Mouse (Mus musculus) heart, postnatal 10 days (tissue): ENCODE results near the gene Spryd3. TPM values are rescaled to one million over a fixed set of nuclear protein-coding genes. Genes with fewer than 3 reads are reported as not detected.

Experiments used
- DNase-seq, 2 experiments: peaks; one replicate each; pipeline ENCODE4 v3.0.0; 2021
- intact Hi-C: fragments of 180-260 bp; cut with DNase I; formaldehyde crosslinking; loops from one replicate; pipeline ENCODE4 v1.15.1; 2025
- total RNA-seq, 2 experiments: library from RNA; stranded (reverse); gene quantifications; 2 replicates each; pipeline ENCODE4 v1.2.3; 2021

Gene Spryd3
- total RNA-seq, 2 experiments from 2014 or later = 19.1 to 22.2 TPM

GRCm38 (mm10) chr15:102116753-102117415, 19.1 kb downstream of the Spryd3 start:
- DNase-seq = peak; percentile 11 to 39

DNA sequence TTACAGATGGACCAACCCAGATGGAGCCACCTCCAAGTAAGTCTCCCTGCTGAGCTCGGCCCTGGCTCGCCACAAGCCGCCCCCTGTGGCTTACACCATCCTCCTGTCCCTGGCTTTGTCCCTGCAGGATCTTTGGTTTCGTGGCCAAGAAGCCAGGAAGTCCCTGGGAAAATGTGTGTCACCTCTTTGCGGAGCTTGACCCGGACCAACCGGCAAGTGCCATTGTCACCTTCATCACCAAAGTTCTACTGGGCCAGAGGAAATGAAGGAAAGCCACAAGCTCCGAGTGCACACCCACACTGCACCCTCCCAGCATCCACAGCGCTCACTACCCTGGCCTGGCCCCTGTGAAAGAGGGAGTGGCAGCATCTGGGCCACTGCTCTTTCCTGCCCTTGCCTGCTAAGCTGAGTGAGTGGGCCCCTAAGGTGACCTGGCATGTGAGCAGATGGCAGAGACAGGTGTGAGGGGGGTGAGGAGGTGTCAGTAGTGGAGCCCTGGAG, 20.3 kb downstream of the Spryd3 start:
- peak in 1 of 2 experiments; percentile 21 for DNase-seq
- intact Hi-C loops = loop anchor here (5.0 kb wide), 1 partner anchor 107 kb away; no protein-coding TSS in a partner anchor

More at GRCm38 (mm10) chr15:102116753-102117415, 19.1 kb downstream of the Spryd3 start:
- intact Hi-C loops = loop anchor here (1.0 to 5.0 kb wide), 2 partner anchors 30 to 105 kb away; no protein-coding TSS in a partner anchor

- intact Hi-C loops = loop anchor here (5.0 kb wide), 1 partner anchor 108 kb away; no protein-coding TSS in a partner anchor
- DNase-seq = no peak
Measured at GRCm38 (mm10) chr15:102114651-102115260, 21.3 kb downstream of the Spryd3 start.

DNA sequence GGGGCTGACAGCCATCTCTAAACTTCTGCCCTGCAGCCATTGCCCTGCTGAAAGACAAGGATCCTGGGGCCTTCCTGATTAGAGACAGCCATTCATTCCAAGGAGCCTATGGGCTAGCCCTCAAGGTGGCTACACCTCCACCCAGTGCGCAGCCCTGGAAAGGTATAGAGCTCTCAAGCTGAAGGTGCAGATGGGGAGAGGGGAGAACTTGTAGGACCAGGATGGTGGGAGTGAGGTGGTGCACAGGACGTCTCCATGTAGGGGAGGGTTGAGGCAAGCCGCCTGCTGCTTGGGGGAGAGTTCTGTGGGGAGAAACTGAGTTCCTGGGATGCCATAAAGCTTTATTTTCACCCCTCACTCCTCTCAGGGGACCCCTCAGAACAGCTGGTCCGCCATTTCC, 22.4 kb downstream of the Spryd3 start:
- intact Hi-C loops = no loop called here
- DNase-seq = no peak

GRCm38 (mm10) chr15:102112827-102113226, 23.2 kb downstream of the Spryd3 start:
- intact Hi-C loops = no loop called here
- no peak for DNase-seq

DNA sequence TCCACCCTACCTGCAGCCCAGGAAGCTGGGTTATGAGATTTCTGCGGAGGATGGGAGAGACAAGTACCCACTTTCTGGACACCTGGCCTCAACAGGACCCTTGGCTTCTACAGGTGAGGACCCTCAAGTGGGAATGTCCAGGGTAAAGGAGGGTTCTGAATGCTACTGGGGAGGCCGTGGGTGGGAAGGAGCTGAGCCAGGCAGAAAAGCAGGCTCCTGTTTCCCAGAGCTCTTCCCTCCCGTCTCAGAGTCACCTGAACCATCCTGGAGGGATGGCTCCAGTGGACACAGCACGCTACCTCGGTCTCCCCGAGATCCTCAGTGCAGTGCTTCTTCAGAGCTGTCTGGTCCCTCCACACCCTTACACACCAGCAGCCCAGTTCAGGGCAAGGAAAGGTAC, 23.9 kb downstream of the Spryd3 start:
- peak in 1 of 2 experiments; percentile 7 for DNase-seq
- intact Hi-C loops = no loop called here

DNA sequence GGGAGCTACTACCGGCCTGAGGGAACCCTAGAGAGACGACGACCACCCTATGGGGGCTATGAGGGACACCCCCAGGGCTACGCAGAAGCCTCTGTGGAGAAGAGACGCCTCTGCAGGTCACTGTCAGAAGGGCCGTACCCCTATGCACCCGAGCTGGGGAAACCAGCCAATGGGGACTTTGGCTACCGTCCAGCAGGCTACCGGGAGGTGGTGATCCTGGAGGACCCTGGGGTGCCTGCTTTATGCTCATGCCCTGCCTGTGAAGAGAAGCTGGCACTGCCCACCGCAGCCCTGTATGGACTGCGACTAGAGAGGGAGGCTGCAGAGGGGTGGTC, 24.6 kb downstream of the Spryd3 start:
- peak; percentile 17 to 26 for DNase-seq
- intact Hi-C loops = no loop called here

DNA sequence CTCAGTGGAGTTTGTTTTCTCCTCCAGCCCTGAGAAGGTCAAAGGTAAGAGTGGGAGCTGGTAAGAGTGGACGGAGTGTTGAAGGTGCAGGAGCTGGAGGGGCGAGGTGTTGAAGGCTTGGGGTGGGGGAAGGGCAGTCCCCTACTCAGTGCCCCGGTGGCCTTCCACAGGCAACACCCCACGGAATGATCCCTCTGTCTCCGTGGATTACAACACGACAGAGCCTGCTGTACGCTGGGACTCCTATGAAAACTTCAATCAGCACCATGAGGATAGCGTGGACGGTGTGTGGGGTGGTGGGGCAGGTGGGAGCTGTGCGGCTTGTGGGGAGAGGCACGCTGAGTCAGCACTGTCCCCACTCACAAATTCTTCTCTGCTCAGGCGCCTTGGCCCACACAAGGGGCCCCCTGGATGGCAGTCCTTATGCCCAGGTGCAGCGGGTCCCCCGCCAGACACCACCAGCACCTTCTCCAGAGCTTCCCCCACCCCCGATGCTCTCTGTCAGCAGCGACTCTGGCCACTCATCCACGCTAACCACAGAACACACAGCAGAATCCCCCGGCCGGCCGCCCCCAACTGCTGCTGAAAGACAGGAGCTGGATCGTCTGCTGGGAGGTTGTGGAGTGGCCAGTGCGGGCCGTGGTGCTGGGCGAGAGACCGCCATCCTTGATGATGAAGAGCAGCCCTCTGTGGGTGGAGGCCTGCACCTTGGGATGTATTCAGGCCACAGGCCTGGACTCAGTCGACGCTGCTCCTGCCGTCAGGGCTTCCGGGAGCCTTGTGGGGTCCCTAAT, 25.1 kb downstream of the Spryd3 start:
- intact Hi-C loops = no loop called here
- peak; percentile 10 to 17 for DNase-seq

DNA sequence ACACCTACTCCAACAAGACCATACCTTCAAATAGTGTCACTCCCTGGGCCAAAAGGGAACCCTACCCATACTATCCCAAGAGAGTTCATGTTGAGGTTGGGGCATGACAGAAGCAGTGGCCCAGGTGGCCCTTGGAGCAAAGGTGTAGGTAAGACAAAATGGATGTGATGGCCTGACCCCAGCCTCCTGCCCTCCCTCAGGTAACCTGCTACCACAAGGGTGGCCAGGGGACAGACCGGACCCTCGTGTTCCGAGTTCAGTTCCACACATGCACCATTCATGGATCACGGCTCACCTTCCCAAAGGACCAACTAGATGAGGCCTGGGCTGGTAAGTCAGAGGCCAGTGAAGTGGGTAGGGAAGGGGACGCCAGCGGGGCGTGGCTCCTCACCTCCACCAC, 25.8 kb downstream of the Spryd3 start:
- intact Hi-C loops = no loop called here
- DNase-seq = no peak

DNA sequence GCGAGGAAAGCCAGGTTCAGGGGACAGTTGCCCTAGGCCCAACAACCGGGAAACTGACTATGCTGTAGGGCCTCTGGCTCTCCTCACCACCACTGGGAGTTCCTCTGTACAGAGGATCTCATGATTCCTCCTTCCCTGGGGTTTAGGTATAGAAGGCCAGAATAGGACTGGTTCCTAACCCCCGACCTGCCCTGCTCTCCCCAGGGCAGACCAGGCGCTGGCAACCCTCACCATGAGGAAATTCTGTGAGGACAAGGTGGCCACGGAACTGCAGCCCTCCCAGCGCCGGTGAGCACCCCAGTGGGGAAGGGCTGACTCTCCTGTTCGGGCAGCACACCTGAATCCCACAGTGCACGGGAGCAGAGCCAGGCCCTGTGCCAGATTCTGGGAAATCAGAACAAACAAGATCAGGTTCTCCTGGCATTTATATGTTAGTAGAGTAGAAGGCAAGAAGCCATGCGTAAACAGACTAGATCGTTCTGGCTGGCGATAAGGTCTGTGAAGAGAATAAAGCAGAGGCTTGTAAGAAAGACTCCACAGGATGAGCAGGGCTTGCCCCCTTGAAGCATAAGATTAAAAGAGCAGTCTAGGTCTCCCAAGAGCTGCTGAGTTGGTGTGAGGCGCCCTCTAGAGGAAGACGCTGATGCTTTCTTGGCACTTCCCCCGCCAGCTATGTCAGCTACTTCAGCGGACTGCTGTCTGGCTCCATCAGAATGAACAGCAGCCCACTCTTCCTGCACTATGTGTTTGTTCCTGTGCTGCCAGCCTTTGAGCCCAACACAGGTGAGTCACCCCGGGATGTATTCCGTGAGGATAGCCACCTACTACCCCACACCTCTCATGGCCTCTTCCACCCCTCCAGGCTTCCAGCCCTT, 27.1 kb downstream of the Spryd3 start:
- intact Hi-C loops = loop anchor here (2.0 to 5.0 kb wide), 2 partner anchors 14 to 38 kb away; no protein-coding TSS in a partner anchor
- DNase-seq = peak; percentile 88 to 91

DNA sequence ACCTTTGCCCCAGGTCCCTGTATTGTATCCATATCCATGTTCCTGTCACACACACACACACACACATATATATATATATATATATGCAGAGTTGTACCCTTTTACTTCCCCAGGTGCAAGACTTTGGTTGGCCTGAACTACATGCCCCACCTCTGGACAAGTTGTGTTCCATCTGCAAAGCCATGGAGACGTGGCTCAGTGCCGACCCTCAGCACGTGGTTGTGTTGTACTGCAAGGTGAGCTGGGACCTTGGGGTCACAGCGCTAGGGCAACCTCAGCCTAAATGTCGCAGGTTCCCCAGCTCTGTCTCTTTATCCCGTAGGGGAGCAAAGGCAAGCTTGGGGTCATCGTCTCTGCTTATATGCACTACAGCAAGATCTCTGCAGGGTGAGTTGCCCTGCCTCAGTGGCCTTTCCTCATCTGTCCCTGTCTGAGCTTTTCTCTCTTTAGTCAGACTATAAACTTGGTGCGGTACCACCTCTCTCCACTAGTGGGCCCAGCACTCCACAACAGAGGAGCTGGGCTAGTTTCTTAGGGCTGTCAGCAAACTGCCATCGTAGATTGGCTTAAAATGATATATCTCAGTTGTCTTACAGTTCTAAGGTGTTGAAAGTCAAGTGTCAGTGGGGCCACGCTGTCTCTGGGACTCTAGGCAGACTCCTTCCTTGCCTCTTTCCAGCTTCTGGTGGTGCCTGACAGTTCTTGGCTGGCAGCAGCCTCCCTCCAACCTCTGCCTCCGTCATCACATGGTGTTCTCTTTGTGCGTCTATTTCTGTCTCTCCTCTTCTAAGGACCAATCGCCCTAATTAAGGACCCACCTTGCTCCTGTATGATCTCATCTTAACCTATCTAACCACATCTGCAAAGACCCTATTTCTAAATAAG, 28.1 kb downstream of the Spryd3 start:
- DNase-seq = peak; percentile 72 to 84
- intact Hi-C loops = loop anchor here (2.0 to 5.0 kb wide), 2 partner anchors 15 to 39 kb away; no protein-coding TSS in a partner anchor

GRCm38 (mm10) chr15:102106754-102107456, 29.1 kb downstream of the Spryd3 start:
- DNase-seq = peak; percentile 24 to 29
- intact Hi-C loops = loop anchor here (5.0 kb wide), 1 partner anchor 40 kb away; no protein-coding TSS in a partner anchor

DNA sequence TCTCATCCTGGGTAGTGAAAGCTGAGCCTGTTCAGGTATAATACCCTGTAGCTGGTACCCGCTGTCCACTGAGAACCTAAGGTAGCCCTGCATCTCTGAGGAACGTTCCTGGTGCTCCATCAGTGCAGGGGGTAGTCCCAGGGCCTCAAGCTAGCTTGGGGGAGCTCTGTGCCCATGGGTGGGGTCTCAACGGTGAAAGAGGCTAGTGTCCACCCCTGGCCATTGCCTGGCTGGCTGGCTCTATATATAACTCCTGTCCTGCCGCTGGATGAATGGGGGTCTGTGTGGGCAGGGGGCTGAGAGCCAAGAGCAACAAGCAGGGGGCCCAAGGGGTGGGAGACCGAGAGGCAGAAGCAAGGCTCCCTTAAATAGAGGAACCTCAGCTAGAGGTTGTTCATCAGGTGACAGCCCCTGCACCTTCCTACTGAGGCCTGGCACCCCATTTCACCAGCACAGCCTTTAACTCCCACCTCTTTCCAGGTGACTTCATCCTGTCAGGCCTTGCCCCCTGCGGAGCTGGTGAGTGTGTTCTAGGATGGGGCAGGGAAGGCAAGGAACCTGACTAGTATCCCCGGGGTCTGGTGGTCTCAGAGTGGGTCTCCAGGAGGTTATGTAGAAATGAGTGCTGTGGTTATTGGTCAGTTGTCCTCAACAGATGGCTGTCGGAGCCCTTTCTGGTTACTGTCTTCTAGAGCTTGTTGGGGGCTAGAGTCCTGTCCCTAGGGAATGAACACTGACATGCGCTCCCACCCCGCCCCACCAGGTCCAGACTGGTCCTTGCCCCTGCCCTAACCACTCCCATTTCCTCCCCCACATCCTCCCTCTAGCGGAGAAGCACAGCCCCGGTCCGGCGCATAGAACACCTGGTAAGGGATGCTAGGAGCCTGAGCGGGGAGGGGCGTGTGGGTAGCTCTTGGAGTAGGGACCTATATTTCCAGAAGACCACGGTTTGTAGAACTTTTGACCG, 30.0 kb downstream of the Spryd3 start:
- peak; percentile 52 for DNase-seq
- intact Hi-C loops = loop anchor here (5.0 kb wide), 1 partner anchor 41 kb away; no protein-coding TSS in a partner anchor

DNA sequence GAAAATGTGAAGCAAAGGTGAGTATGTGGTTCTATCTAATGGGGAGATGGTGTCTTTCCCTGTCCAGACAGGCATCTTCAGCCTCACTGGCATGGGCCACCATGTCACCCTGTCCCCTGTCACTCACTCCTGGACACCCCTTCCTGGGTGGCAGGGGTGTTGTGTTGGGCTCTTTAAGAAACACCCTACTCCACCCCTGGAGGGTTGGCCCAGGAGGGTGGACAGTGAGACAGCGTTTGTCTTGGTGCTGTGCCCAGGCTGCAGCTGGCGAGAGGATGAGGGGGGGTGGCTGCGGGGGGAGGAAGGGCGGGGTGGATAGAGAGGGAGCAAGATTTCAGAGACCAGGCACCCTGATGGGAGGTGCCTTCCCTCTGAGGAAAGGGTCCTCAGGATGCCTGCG, 30.7 kb downstream of the Spryd3 start:
- intact Hi-C loops = loop anchor here (5.0 kb wide), 1 partner anchor 42 kb away; no protein-coding TSS in a partner anchor
- peak; percentile 88 to 89 for DNase-seq

GRCm38 (mm10) chr15:102103947-102104555, 32.0 kb downstream of the Spryd3 start:
- intact Hi-C loops = no loop called here
- peak; percentile 93 to 94 for DNase-seq

DNA sequence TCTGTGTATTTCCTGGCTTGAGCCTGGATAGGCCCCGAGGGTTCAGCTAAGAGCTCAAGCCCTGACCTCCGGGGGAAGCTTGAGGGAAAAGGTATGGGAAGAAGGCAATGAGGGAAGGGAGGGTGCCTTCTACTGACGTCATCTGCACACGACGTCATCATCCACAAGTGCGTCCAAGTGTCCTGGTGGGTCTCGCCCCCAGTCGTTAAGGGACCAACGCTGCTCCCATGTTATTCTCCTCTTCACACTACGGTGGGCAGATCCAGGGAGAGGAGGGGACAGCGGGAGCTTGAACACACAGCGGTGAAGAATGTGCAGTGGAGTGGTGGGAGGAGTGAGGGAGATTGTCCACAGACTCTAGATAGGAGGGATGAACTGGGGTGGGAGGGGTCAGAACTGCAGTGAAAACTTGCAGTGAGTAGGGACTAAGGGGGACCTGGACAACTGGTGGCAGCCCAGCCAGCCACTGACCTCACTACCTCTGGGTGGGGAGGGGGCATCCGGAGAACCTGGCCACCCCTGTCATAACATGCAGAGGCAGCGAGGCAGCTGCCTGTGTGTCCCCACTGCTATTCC, 32.6 kb downstream of the Spryd3 start:
- peak; percentile 81 to 84 for DNase-seq
- intact Hi-C loops = no loop called here
